In the genomic region with DNA sequence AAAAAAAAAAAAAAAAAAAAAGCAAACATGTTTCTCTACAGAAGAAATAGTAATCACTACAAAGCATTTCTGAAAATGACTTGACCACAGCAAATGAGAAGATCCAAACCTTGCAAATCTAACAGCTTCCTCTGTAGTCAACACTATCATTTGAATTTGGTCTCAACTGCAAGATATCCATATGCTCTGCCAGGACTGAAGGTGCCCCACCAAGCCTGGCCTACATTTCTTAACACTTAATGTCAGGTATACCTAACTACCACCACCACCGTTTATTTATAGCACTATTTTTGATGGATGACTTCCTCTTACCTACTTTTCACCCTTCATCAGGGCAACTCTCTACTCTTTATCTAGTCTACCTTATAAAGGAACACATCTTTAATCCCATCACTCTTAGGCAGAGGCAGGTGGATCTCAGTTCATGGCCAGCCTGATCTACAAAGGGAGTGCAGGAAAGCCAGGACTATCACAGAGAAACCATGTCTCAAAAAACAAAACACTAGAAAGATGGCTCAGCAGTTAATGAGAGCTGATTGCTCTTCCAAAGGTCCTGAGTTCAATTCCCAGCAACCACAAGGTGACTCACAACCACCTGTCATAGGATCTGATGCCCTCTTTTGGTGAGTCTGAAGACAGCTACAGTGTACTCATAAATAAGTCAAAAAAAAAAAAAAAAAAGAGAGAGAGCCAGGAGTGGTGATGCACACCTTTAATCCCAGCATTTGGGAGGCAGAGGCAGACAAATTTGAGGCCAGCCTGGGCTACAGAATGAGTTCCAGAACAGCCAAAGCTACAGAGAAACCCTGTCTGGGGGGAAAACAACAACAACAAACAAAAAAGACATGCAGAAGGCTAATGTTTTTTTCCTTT, we compare ENCODE assay signal across 10 mouse cellular contexts. TPM values are rescaled to one million over a fixed set of nuclear protein-coding genes. Genes with fewer than 3 reads are reported as not detected.
DNase-seq lines count a peak whose midpoint lies in the region; ATAC-seq and TF ChIP-seq lines count a peak whose summit lies in the region.
"Had no signal": no experiment of that assay in that cellular context is flagged by ENCODE, and none has a peak within 500 bp of the region (broad histone marks: within the 10 kb centered on the region; RNA-seq: fewer than 3 reads in every experiment).

No protein-coding gene starts in this region.

- peaks cover 19% of the 10 kb centered on the region for H3K36me3 ChIP-seq in heart, embryonic 10.5 days
- H3K36me3 ChIP-seq in heart, adult 2 months (ENCODE audit: control insufficient read depth, insufficient read depth, low read length), result peaks cover 41% of the 10 kb centered on the region
- H3K36me3 ChIP-seq in forebrain, embryonic 16.5 days (ENCODE audit: control insufficient read depth, insufficient read depth), result peaks cover 6% of the 10 kb centered on the region; the same call in 1 of the 2 replicates
- H3K36me3 ChIP-seq in liver, embryonic 16.5 days (ENCODE audit: control insufficient read depth, insufficient read depth), result peaks cover 11% of the 10 kb centered on the region

- no peaks in the 10 kb centered on the region for H3K27me3 ChIP-seq in heart, embryonic 10.5 days (ENCODE audit: insufficient read depth, poor library complexity, severe bottlenecking)
- no peaks in the 10 kb centered on the region for H3K27me3 ChIP-seq in heart, adult 2 months (ENCODE audit: control insufficient read depth, insufficient read depth, low read length)
- no peaks in the 10 kb centered on the region for H3K27me3 ChIP-seq in forebrain, embryonic 16.5 days (replicated peaks; ENCODE audit: control insufficient read depth, insufficient read depth, low read length)
- no peaks in the 10 kb centered on the region for H3K27me3 ChIP-seq in liver, embryonic 16.5 days (ENCODE audit: control insufficient read depth, insufficient read depth, low read depth, low read length)

- WGBS in heart, embryonic 10.5 days, result 79% methylated on average over 1 of the region's 1 CpGs
- WGBS in heart, adult 2 months, result 22% methylated on average over 1 of the region's 1 CpGs
- 91% methylated on average over 1 of the region's 1 CpGs for WGBS in forebrain, embryonic 16.5 days
- WGBS in liver, embryonic 16.5 days (ENCODE audit: insufficient replicate concordance), result 18% methylated on average over 1 of the region's 1 CpGs

- H3K79me2 ChIP-seq in heart, adult 2 months (replicated peaks; ENCODE audit: control insufficient read depth, insufficient read depth, low read length), result peaks cover 5% of the 10 kb centered on the region

- TF ChIP-seq EP300 in heart, adult 2 months (IDR thresholded peaks at IDR 0.05; ENCODE audit: insufficient read depth, low read depth, low read length), result no peak

- no peak for ATAC-seq in forebrain, embryonic 16.5 days
- no peak for ATAC-seq in liver, embryonic 16.5 days (ENCODE audit: low read depth)

- H3K4me3 ChIP-seq in heart, embryonic 10.5 days, result peak overlapping the region; percentile 99
- H3K4me3 ChIP-seq in heart, adult 2 months, result no peak overlapping the region; the same call in 1 of the 2 replicates
- H3K4me3 ChIP-seq in forebrain, embryonic 16.5 days (replicated peaks; ENCODE audit: low read length), result 0 out of 2 replicates have a peak overlapping the region, but pooled peaks have one; percentile 3
- H3K4me3 ChIP-seq in liver, embryonic 16.5 days (ENCODE audit: low read depth, low read length), result peak overlapping the region; percentile 78

- no peaks in the 10 kb centered on the region for H3K9me3 ChIP-seq in heart, embryonic 10.5 days
- H3K9me3 ChIP-seq in forebrain, embryonic 16.5 days (ENCODE audit: control insufficient read depth, low read length), result no peaks in the 10 kb centered on the region
- no peaks in the 10 kb centered on the region for H3K9me3 ChIP-seq in liver, embryonic 16.5 days (replicated peaks; ENCODE audit: control insufficient read depth, low read length)

- no peak for TF ChIP-seq CTCF in heart, adult 2 months (IDR thresholded peaks at IDR 0.05)

- TF ChIP-seq POLR2A in heart, adult 2 months (IDR thresholded peaks at IDR 0.05; ENCODE audit: insufficient read depth, low read depth, low read length), result no peak

- intact Hi-C loops in heart, adult 2 months (cut with DNase I), result loop anchor here (5.0 kb wide), 2 partner anchors 84 to 96 kb away; a partner anchor contains a TSS

- H3K27ac ChIP-seq in heart, embryonic 10.5 days, result no peak overlapping the region
- H3K27ac ChIP-seq in heart, adult 2 months, result no peak overlapping the region
- no peak overlapping the region for H3K27ac ChIP-seq in forebrain, embryonic 16.5 days (ENCODE audit: low read length)
- no peak overlapping the region for H3K27ac ChIP-seq in liver, embryonic 16.5 days (ENCODE audit: low read length)

- H3K4me2 ChIP-seq in forebrain, embryonic 16.5 days (ENCODE audit: low read length), result peak overlapping the region; percentile 73
- H3K4me2 ChIP-seq in liver, embryonic 16.5 days (ENCODE audit: low read depth, low read length), result peak overlapping the region; percentile 83

- no peak overlapping the region for H3K9ac ChIP-seq in heart, adult 2 months (ENCODE audit: low read depth, low read length)
- no peak overlapping the region for H3K9ac ChIP-seq in forebrain, embryonic 16.5 days (replicated peaks; ENCODE audit: low read depth, low read length)
- H3K9ac ChIP-seq in liver, embryonic 16.5 days (ENCODE audit: low read depth, low read length), result peak overlapping the region; percentile 85; the same call in 1 of the 2 replicates

- DNase-seq in heart, embryonic 10.5 days (ENCODE audit: low spot score), result no peak
- DNase-seq in heart, adult 2 months, result no peak
- DNase-seq in CD4-positive helper T cell, adult 2 months (ENCODE audit: low read depth, low spot score), result peak; percentile 49
- DNase-seq in adrenal gland, adult 2 months, result no peak
- DNase-seq in embryo, embryonic 9.5 days (ENCODE audit: extremely low spot score), result no peak
- no peak for DNase-seq in kidney, adult 9 months
- DNase-seq: thymus, postnatal 36 days had no signal

- H3K4me1 ChIP-seq in heart, embryonic 10.5 days, result 0 out of 2 replicates have a peak, but pooled peaks cover 14% of the 10 kb centered on the region
- H3K4me1 ChIP-seq in heart, adult 2 months (ENCODE audit: control insufficient read depth, insufficient read depth, low read length), result peaks cover 20% of the 10 kb centered on the region
- peaks cover 32% of the 10 kb centered on the region for H3K4me1 ChIP-seq in forebrain, embryonic 16.5 days (replicated peaks; ENCODE audit: control insufficient read depth, insufficient read depth, low read length)
- peaks cover 26% of the 10 kb centered on the region for H3K4me1 ChIP-seq in liver, embryonic 16.5 days (ENCODE audit: control insufficient read depth, low read depth, low read length)

RNA-seq across cellular contexts. Expression of a gene that starts 2.3 kb away (rescaled TPM):
- polyA plus RNA-seq in heart, embryonic 10.5 days (2016; fragmentation: Nextera tagmentation; extraction: Ambion mirVana), result 506 and 686 TPM in 2 replicates
- 100 to 1,000 TPM; 137 to 147 TPM for total RNA-seq in heart, adult 2 months (2021)
- 70.7 and 140 TPM in 2 replicates for polyA plus RNA-seq in heart, adult 2 months (2012; rRNA removed)
- polyA plus RNA-seq in forebrain, embryonic 16.5 days (2015; fragmentation: Nextera tagmentation; extraction: Ambion mirVana), result 655 and 693 TPM in 2 replicates
- polyA plus RNA-seq in liver, embryonic 16.5 days (2015; fragmentation: Nextera tagmentation; extraction: Ambion mirVana), result 202 and 237 TPM in 2 replicates
- total RNA-seq in adrenal gland, adult 2 months (2021), result 100 to 1,000 TPM; 240 to 298 TPM
- polyA plus RNA-seq in adrenal gland, adult 2 months (2012; rRNA removed), result 24.4 and 40.6 TPM in 2 replicates

RNA-seq across cellular contexts. Expression of a gene that starts 9.0 kb away (rescaled TPM):
- polyA plus RNA-seq in heart, embryonic 10.5 days (2016; fragmentation: Nextera tagmentation; extraction: Ambion mirVana), result 52.3 and 61.7 TPM in 2 replicates
- under 1 TPM; 0.16 to 0.23 TPM for total RNA-seq in heart, adult 2 months (2021)
- polyA plus RNA-seq in heart, adult 2 months (2012; rRNA removed), result 0.59 and 0.98 TPM in 2 replicates
- polyA plus RNA-seq in forebrain, embryonic 16.5 days (2015; fragmentation: Nextera tagmentation; extraction: Ambion mirVana), result 48.2 and 54.5 TPM in 2 replicates
- polyA plus RNA-seq in liver, embryonic 16.5 days (2015; fragmentation: Nextera tagmentation; extraction: Ambion mirVana), result 34.5 and 35.9 TPM in 2 replicates
- total RNA-seq in adrenal gland, adult 2 months (2021), result 1 to 10 TPM in 1 of 2 experiments, under 1 TPM in 1; 0.26 to 1.2 TPM
- 0.33 and 0.55 TPM in 2 replicates for polyA plus RNA-seq in adrenal gland, adult 2 months (2012; rRNA removed)

RNA-seq across cellular contexts. Expression of a gene that starts 59.3 kb away (rescaled TPM):
- not detected in 2 replicates for polyA plus RNA-seq in heart, embryonic 10.5 days (2016; fragmentation: Nextera tagmentation; extraction: Ambion mirVana)
- not detected for total RNA-seq in heart, adult 2 months (2021)
- polyA plus RNA-seq in heart, adult 2 months (2012; rRNA removed), result not detected in 2 replicates
- polyA plus RNA-seq in forebrain, embryonic 16.5 days (2015; fragmentation: Nextera tagmentation; extraction: Ambion mirVana), result not detected in 2 replicates
- polyA plus RNA-seq in liver, embryonic 16.5 days (2015; fragmentation: Nextera tagmentation; extraction: Ambion mirVana), result not detected in 2 replicates
- total RNA-seq in adrenal gland, adult 2 months (2021), result not detected
- polyA plus RNA-seq in adrenal gland, adult 2 months (2012; rRNA removed), result not detected in 2 replicates
- total RNA-seq: megakaryocyte progenitor cell, adult 5-6 weeks had no signal

Comparison
In these comparisons a context has a peak if more than half of its experiments do, and no peak if none do; other contexts are left out.
1. RNA of a gene that starts 9.0 kb away (polyA plus RNA-seq): 52.3 to 61.7 TPM in heart, embryonic 10.5 days, 48.2 to 54.5 TPM in forebrain, embryonic 16.5 days and 34.5 to 35.9 TPM in liver, embryonic 16.5 days; 0.59 to 0.98 TPM in heart, adult 2 months and 0.33 to 0.55 TPM in adrenal gland, adult 2 months; every median in the first group is over 10 times any median in the second.